Mouse (Mus musculus) layer of hippocampus, adult 11-12 months (tissue): ENCODE measurements at regions not wholly inside any gene's neighbourhood (a gene's known extent, or its start where the extent isn't known, plus 50 kb on each side); places are given as distances from the start of the nearest gene placed in this dataset.

Experiments used
- DNase-seq: peaks from one replicate; pipeline ENCODE4 v3.0.0; 2022; ENCODE audit warnings: low spot score

GRCm38 (mm10) chr8:15734461-15734860, 688.6 kb upstream of the BB014433 start:
- DNase-seq = peak; percentile 27

- no peak for DNase-seq
Observed at GRCm38 (mm10) chr8:15731324-15731723, 685.4 kb upstream of the BB014433 start.

- peak; percentile 70 for DNase-seq
Observed at GRCm38 (mm10) chr8:15729075-15729474, 683.2 kb upstream of the BB014433 start.

- DNase-seq = no peak
Observed at GRCm38 (mm10) chr8:15726310-15726709, 680.4 kb upstream of the BB014433 start.
